Mouse (Mus musculus): ENCODE measurements at regions not wholly inside any gene's neighbourhood (a gene's known extent, or its start where the extent isn't known, plus 50 kb on each side); places are given as distances from the start of the nearest gene placed in this dataset.
A peak's percentile ranks its signal among the peaks of the same experiment; 100 is the strongest.

- DNase-seq (ENCODE audit: low read depth, low spot score), result no peak
Measured at GRCm38 (mm10) chr6:19415456-19415855, 549.3 kb downstream of the Ankrd7 start.

- peak; percentile 8 for DNase-seq (ENCODE audit: low read depth, low spot score)
Measured at GRCm38 (mm10) chr6:19457048-19457447, 590.9 kb downstream of the Ankrd7 start.

Measured in forelimb bud, embryonic 11.5 days (tissue).